Mouse (Mus musculus): ENCODE measurements at regions not wholly inside any gene's neighbourhood (a gene's known extent, or its start where the extent isn't known, plus 50 kb on each side); places are given as distances from the start of the nearest gene placed in this dataset.
A peak's percentile ranks its signal among the peaks of the same experiment; 100 is the strongest.

DNA sequence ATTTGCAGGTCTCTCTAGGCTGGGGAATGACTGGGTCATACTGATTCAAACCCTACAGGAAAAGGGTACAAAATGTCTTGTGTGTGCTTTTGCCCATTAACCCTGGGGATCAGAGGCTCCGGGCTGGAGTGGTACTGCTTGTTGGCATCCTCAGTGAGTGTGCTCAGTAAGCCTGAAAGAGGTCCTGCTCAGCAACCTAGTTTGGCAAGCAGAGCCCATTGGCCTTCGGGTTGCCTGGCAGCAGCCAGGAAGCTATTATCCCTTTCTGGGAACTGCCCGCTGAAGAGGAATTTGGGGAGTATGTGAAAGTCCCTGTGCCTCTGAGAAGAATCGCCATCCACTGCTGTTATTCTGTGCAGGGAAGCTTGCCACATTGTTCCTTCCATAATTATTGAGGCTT is 117.1 kb downstream of the Amer3 start:
- ATAC-seq (ENCODE audit: low FRiP score, low read depth): peak; percentile 83; the same call in 1 of the 2 replicates
- H3K4me1 ChIP-seq (replicated peaks): peaks cover 13% of the 10 kb centered on the region
- no peaks in the 10 kb centered on the region for H3K36me3 ChIP-seq
- H3K9ac ChIP-seq: no peak overlapping the region
- no peaks in the 10 kb centered on the region for H3K27me3 ChIP-seq
- H3K9me3 ChIP-seq: no peaks in the 10 kb centered on the region
- 54% methylated on average over 4 of the region's 4 CpGs for WGBS
- peak overlapping the region; percentile 16; the same call in 1 of the 2 replicates for H3K4me2 ChIP-seq
- H3K4me3 ChIP-seq: no peak overlapping the region
- peak overlapping the region; percentile 73 for H3K27ac ChIP-seq (replicated peaks)

DNA sequence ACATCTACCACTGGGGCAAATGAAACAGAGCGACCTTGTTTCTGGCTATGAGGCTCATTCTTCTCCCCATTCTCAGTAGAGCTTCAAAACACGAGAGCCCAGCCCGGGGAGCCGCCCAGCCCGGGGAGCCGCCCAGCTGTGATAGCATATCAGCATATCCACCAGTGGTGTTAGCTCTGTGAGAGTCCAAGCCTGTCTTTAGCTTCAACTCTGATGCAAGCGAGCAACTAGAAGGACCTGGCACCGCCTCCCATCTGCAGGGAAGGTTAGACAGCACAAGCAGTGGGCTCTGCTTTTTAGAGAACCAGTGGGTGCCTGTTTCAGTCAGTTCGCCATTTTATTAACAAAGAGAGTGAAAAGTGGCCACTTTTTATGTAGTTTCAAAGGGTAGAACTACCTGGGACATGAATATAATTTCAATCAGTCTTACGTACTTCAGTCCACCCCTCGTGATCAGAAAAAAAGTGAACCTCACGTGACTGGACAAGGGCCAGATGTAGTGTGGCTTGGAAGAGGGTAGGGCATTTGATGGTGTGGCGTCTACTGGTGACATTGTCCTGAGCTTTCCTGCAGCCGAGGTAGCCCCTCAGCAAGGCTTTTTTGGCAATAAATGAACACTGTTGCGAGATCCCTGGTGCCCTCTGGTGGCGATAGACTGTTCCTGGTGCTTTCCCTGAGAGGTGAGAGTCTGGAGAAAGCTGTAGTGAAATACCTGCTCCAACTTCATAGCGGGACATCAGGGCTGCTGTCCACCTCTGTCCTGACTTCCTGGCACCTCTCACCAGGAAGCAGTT is 121.0 kb downstream of the Amer3 start:
- H3K27ac ChIP-seq (replicated peaks): 0 out of 2 replicates have a peak overlapping the region, but pooled peaks have one; percentile 10

DNA sequence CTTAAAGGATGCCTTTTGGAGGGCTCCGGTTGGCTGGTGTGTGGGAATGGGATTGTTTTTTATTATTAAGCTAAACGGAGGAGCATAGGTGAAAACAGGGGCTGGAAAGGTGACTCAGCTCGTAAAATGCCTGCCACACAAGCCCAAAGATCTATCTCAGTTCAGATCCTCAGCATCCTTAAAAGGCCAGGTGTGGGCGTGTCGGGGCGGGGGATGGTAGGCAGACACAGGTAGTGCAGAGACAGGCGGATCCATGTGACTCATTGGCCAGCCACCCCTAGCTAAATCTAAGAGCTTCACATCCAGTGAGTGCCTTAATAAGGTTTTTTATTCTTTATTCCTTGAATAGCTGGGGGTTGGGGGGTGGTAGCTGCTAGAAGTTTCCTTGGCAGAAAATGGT is 122.0 kb downstream of the Amer3 start:
- ATAC-seq (ENCODE audit: low FRiP score, low read depth): no peak
- H3K27me3 ChIP-seq: no peaks in the 10 kb centered on the region
- WGBS: 85% methylated on average over 7 of the region's 7 CpGs

More for the DNA sequence above, 121.0 kb downstream of the Amer3 start:
- Histone ChIP-seq H3K9me3 (no peaks in the 10 kb centered on the region), H3K4me1 (replicated peaks) (peaks cover 13% of the 10 kb centered on the region), H3K36me3 (no peaks in the 10 kb centered on the region), H3K4me2 (peak overlapping the region; percentile 14), H3K4me3 (no peak overlapping the region), H3K27me3 (no peaks in the 10 kb centered on the region), H3K9ac (no peak overlapping the region)
- peak; percentile 35; the same call in 1 of the 2 replicates for ATAC-seq (ENCODE audit: low FRiP score, low read depth)
- WGBS: 46% methylated on average over 17 of the region's 17 CpGs

GRCm38 (mm10) chr1:34709089-34709488 is 129.6 kb downstream of the Amer3 start:
- no peak overlapping the region for H3K4me2 ChIP-seq
- H3K4me3 ChIP-seq: no peak overlapping the region
- H3K9me3 ChIP-seq: no peaks in the 10 kb centered on the region
- H3K4me1 ChIP-seq (replicated peaks): no peaks in the 10 kb centered on the region
- no peak overlapping the region for H3K9ac ChIP-seq
- no peak for ATAC-seq (ENCODE audit: low FRiP score, low read depth)
- H3K27me3 ChIP-seq: no peaks in the 10 kb centered on the region
- no peaks in the 10 kb centered on the region for H3K36me3 ChIP-seq
- H3K27ac ChIP-seq (replicated peaks): no peak overlapping the region
- WGBS: 90% methylated on average over 2 of the region's 2 CpGs

More for the DNA sequence above, 122.0 kb downstream of the Amer3 start:
- Histone ChIP-seq H3K36me3 (no peaks in the 10 kb centered on the region), H3K4me3 (no peak overlapping the region), H3K9ac (no peak overlapping the region), H3K9me3 (no peaks in the 10 kb centered on the region), H3K27ac (replicated peaks) (no peak overlapping the region), H3K4me2 (no peak overlapping the region), H3K4me1 (replicated peaks) (peaks cover 10% of the 10 kb centered on the region)

DNA sequence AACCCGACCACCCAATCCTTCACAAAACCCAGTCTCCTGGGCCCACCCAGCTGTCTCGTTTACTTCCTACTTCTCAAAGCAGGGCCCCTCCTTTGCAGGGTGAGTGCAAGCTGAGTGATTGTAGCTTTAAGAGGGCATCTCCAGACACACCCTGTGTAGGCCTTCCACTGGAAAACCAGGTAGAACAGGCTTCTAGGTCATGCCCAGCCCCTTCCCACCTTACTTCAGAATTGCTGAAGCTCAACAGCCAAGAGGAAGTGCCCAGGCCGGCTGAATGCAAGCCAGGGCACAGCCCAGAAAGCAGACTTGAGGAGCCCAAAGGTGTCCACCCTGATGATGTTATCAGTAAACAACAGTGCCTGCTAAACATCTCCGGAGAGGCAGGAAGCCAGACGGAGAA is 120.2 kb downstream of the Fam168b start:
- H3K27me3 ChIP-seq: no peaks in the 10 kb centered on the region
- no peaks in the 10 kb centered on the region for H3K9me3 ChIP-seq
- H3K36me3 ChIP-seq: no peaks in the 10 kb centered on the region
- no peak for ATAC-seq (ENCODE audit: low FRiP score, low read depth)
- no peaks in the 10 kb centered on the region for H3K4me1 ChIP-seq (replicated peaks)
- WGBS: 78% methylated on average over 5 of the region's 5 CpGs
- no peak overlapping the region for H3K4me2 ChIP-seq
- H3K9ac ChIP-seq: no peak overlapping the region
- no peak overlapping the region for H3K27ac ChIP-seq (replicated peaks)
- no peak overlapping the region for H3K4me3 ChIP-seq

DNA sequence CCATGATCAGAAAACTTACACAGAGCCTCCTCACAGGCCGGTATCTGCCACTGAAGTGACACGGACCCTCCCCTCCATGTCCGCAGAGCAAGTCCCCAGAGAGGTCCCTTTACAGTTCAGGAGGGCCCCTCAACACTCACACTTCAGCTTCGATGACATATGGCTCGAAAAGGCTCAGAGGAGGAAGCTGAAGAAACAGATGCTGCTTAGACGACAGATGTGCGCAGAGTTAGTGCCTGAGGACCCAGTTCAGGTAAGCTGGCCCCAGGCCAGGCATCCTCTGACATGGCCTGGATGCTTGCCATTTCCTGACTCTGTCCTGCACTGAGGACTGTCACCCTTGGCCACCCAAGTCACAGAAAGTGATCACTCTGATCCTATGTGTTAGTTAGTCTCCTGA is 110.7 kb downstream of the Fam168b start:
- 70% methylated on average over 7 of the region's 7 CpGs for WGBS
- Histone ChIP-seq H3K4me1 (replicated peaks) (0 out of 2 replicates have a peak, but pooled peaks cover 4% of the 10 kb centered on the region), H3K4me2 (no peak overlapping the region), H3K9ac (no peak overlapping the region), H3K27ac (replicated peaks) (no peak overlapping the region), H3K9me3 (no peaks in the 10 kb centered on the region), H3K36me3 (no peaks in the 10 kb centered on the region), H3K27me3 (no peaks in the 10 kb centered on the region), H3K4me3 (no peak overlapping the region)
- ATAC-seq (ENCODE audit: low FRiP score, low read depth): no peak

GRCm38 (mm10) chr1:34733026-34733913 is 109.6 kb downstream of the Fam168b start:
- Histone ChIP-seq H3K36me3 (no peaks in the 10 kb centered on the region), H3K27ac (replicated peaks) (no peak overlapping the region), H3K4me2 (no peak overlapping the region), H3K4me3 (no peak overlapping the region), H3K27me3 (no peaks in the 10 kb centered on the region), H3K9me3 (no peaks in the 10 kb centered on the region), H3K4me1 (replicated peaks) (0 out of 2 replicates have a peak, but pooled peaks cover 4% of the 10 kb centered on the region), H3K9ac (no peak overlapping the region)
- 65% methylated on average over 17 of the region's 17 CpGs for WGBS
- ATAC-seq (ENCODE audit: low FRiP score, low read depth): no peak

GRCm38 (mm10) chr1:34738386-34739067 is 104.3 kb downstream of the Fam168b start:
- Histone ChIP-seq H3K27me3 (no peaks in the 10 kb centered on the region), H3K27ac (replicated peaks) (no peak overlapping the region), H3K4me1 (replicated peaks) (0 out of 2 replicates have a peak, but pooled peaks cover under 1% of the 10 kb centered on the region), H3K4me3 (no peak overlapping the region), H3K36me3 (no peaks in the 10 kb centered on the region), H3K4me2 (no peak overlapping the region), H3K9ac (no peak overlapping the region), H3K9me3 (no peaks in the 10 kb centered on the region)
- WGBS: 52% methylated on average over 14 of the region's 14 CpGs
- peak; percentile 38; the same call in 1 of the 2 replicates for ATAC-seq (ENCODE audit: low FRiP score, low read depth)

DNA sequence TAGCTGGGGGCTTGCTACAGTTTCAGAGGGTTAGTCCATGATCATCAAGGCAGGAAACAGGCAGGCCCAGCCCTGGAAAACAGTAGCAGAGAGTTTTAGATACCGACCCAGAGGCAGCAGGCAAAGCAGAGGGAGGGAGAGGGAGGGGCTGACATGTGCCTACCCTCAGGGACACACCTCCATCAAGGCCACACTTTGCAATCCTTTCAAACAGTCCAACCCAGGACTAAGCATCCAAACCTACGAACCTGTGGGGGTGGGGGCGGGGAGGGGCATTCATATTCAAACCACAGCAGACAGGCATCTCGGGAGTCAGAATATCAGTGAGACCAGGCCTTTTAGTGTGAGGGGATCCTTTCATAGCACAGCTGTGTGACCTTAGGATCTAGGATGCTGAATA is 103.2 kb downstream of the Fam168b start:
- no peaks in the 10 kb centered on the region for H3K27me3 ChIP-seq
- ATAC-seq (ENCODE audit: low FRiP score, low read depth): no peak
- H3K4me1 ChIP-seq (replicated peaks): no peaks in the 10 kb centered on the region
- no peaks in the 10 kb centered on the region for H3K9me3 ChIP-seq
- no peaks in the 10 kb centered on the region for H3K36me3 ChIP-seq
- H3K4me3 ChIP-seq: no peak overlapping the region
- H3K27ac ChIP-seq (replicated peaks): no peak overlapping the region
- no peak overlapping the region for H3K4me2 ChIP-seq
- H3K9ac ChIP-seq: no peak overlapping the region
- WGBS: 64% methylated on average over 4 of the region's 4 CpGs

- Histone ChIP-seq H3K9me3 (no peaks in the 10 kb centered on the region), H3K4me2 (no peak overlapping the region), H3K4me3 (no peak overlapping the region), H3K36me3 (no peaks in the 10 kb centered on the region), H3K4me1 (replicated peaks) (no peaks in the 10 kb centered on the region), H3K9ac (no peak overlapping the region), H3K27me3 (no peaks in the 10 kb centered on the region), H3K27ac (replicated peaks) (no peak overlapping the region)
- WGBS: 67% methylated on average over 7 of the region's 7 CpGs
- no peak for ATAC-seq (ENCODE audit: low FRiP score, low read depth)
These were observed 102.0 kb downstream of the Fam168b start for GRCm38 (mm10) chr1:34740891-34741290.

DNA sequence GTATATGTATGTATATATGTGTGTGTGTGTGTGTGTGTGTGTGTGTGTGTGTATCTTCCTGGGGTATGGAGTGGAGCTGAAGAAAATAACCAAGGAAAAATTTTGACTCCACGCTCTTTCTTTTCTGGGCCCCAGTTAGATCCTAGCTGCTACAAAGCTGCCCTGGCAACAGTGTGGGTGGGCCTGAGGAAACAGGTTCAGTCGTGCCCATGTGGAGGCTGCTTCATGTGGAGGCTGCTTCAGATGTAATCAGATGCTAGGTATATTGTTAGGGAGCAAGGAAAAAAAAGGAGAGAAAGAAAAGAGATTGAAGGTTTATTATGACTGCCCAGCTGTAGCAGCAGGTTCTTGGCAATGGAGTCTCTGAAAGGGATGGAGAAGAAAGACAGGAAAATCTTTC is 100.6 kb downstream of the Fam168b start:
- Histone ChIP-seq H3K27ac (replicated peaks) (no peak overlapping the region), H3K36me3 (no peaks in the 10 kb centered on the region), H3K4me2 (no peak overlapping the region), H3K4me1 (replicated peaks) (no peaks in the 10 kb centered on the region), H3K9ac (no peak overlapping the region), H3K27me3 (no peaks in the 10 kb centered on the region), H3K9me3 (no peaks in the 10 kb centered on the region), H3K4me3 (no peak overlapping the region)
- 58% methylated on average over 2 of the region's 2 CpGs for WGBS
- no peak for ATAC-seq (ENCODE audit: low FRiP score, low read depth)
